Mouse (Mus musculus) heart, embryonic 15.5 days (tissue): ENCODE results near the gene Rasl10a. TPM values are rescaled to one million over a fixed set of nuclear protein-coding genes. Genes with fewer than 3 reads are reported as not detected.
A peak's percentile ranks its signal among the peaks of the same experiment; 100 is the strongest.

Experiments
- ATAC-seq: fragments of 200-750 bp; cut with Nextera tagmentation; replicated peaks from 2 replicates; pipeline ENCODE4 v1.8.0; 2017; ENCODE audit warnings: low read depth, moderate TSS enrichment; ENCODE audit not compliant: insufficient number of reproducible peaks, insufficient read depth, low FRiP score
- H3K27ac ChIP-seq: fragments of 300-500 bp; sonication (generic); 2 replicates; pipeline ENCODE4 v1.5.1; 2015; ENCODE audit warnings: mild to moderate bottlenecking, inconsistent platforms
- H3K27me3 ChIP-seq: fragments of 300-500 bp; sonication (generic); 2 replicates; pipeline ENCODE4 v1.6.1; 2015; ENCODE audit warnings: inconsistent platforms
- H3K36me3 ChIP-seq: fragments of 300-500 bp; sonication (generic); 2 replicates; pipeline ENCODE4 v1.6.1; 2015; ENCODE audit warnings: mild to moderate bottlenecking, inconsistent platforms
- H3K4me1 ChIP-seq: fragments of 300-500 bp; sonication (generic); replicated peaks from 2 replicates; pipeline ENCODE4 v1.6.1; 2015; ENCODE audit warnings: inconsistent platforms
- H3K4me2 ChIP-seq: fragments of 300-500 bp; sonication (generic); 2 replicates; pipeline ENCODE4 v1.6.1; 2015; ENCODE audit warnings: inconsistent platforms, mild to moderate bottlenecking, moderate library complexity
- H3K4me3 ChIP-seq: fragments of 300-500 bp; sonication (generic); 2 replicates; pipeline ENCODE4 v1.5.1; 2015; ENCODE audit warnings: mild to moderate bottlenecking, inconsistent platforms
- H3K9ac ChIP-seq: fragments of 300-500 bp; sonication (generic); 2 replicates; pipeline ENCODE4 v1.6.1; 2015; ENCODE audit warnings: mild to moderate bottlenecking, inconsistent platforms
- H3K9me3 ChIP-seq: fragments of 300-500 bp; sonication (generic); replicated peaks from 2 replicates; pipeline ENCODE4 v1.6.1; 2016; ENCODE audit warnings: inconsistent platforms
- WGBS: fragments of 180-500 bp; shearing (Covaris S2); methylation state at CpG from one replicate; pipeline ENCODE4 v1.1.7; 2015; ENCODE audit warnings: mixed read lengths; 5-methylcytosine and 5-hydroxymethylcytosine counted together
- polyA plus RNA-seq: library from polyadenylated mRNA; unstranded; fragments of >200 nt; fragmentation: Nextera tagmentation; extraction: Ambion mirVana; gene quantifications from 2 replicates; pipeline ENCODE4 v1.2.1, GENCODE M21; 2015

Rasl10a gene
- 0.96 and 1.1 TPM in 2 replicates for polyA plus RNA-seq

DNA sequence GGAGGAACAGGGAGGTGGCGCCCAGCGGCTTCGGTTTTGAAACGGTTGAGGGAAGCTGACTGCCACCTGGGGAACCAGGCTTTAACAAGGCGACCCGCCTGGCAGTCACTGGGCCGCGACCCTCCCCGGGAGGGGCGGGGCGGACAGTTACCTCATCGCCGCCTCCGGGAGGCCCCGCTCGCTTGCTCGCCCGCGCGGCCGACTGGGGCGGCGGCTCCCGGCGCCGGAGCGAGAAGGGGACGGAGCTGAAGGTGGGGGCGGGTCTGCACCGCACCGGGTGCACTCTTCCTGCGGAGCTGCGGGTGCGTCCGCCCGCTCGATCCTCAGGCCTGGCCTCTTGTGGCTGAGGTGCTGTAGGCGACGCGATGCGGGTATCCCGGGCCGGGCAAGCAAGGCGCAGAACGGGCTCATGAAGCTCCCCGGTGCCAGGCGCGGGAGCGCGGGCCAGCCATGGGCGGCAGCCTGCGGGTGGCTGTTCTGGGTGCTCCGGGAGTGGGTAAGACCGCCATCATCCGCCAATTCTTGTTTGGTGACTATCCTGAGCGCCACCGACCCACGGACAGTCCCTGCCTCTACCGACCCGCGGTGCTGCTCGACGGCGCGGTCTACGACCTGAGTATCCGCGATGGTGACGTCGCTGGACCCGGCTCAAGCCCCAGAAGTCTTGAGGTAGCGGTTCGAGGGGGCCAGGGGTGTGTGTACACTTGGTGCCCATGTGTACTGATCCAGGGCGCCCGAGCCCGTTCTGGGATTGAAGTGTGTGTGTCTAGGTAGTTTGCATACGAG is at the start of gene Rasl10a:
Rasl10a (plus strand) TSS at position 273 of the 786 bp plus-strand sequence.
- Histone ChIP-seq H3K9me3 (no peaks in the 10 kb centered on the region), H3K9ac (peak within 1 kb of the TSS; percentile 56), H3K27ac (no peak within 1 kb of the TSS), H3K4me2 (peak within 1 kb of the TSS; percentile 97), H3K36me3 (no peaks in the 10 kb centered on the region), H3K4me1 (peaks cover 46% of the 10 kb centered on the region), H3K4me3 (peak within 1 kb of the TSS; percentile 61), H3K27me3 (peaks cover 74% of the 10 kb centered on the region)
- WGBS: 3% methylated on average over 77 of the region's 77 CpGs
- 0 out of 2 replicates have a peak, but pooled peaks have one; percentile 1 for ATAC-seq

DNA sequence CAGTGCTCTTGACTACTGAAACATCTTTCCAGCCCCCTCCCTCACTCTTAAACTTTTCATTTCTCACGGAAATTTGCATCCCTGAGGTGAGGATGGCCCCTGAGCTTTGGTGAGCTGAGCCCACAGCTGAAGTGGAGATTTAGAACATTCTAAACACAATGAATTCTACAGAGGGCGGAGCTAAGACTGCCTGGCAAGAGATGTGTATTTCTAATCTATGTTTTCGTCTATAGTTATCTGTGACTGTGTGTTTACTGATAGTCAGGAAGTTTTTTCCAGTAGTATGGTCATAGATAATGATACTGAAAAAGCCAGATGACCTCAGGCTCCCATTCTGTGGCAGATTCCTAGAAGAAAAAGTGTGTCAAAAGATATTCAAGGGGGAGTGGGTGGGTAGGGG is 49.1 kb upstream of the Rasl10a start:
- WGBS: 53% methylated on average over 3 of the region's 3 CpGs
- no peak overlapping the region for H3K9ac ChIP-seq
- no peak overlapping the region for H3K4me3 ChIP-seq

DNA sequence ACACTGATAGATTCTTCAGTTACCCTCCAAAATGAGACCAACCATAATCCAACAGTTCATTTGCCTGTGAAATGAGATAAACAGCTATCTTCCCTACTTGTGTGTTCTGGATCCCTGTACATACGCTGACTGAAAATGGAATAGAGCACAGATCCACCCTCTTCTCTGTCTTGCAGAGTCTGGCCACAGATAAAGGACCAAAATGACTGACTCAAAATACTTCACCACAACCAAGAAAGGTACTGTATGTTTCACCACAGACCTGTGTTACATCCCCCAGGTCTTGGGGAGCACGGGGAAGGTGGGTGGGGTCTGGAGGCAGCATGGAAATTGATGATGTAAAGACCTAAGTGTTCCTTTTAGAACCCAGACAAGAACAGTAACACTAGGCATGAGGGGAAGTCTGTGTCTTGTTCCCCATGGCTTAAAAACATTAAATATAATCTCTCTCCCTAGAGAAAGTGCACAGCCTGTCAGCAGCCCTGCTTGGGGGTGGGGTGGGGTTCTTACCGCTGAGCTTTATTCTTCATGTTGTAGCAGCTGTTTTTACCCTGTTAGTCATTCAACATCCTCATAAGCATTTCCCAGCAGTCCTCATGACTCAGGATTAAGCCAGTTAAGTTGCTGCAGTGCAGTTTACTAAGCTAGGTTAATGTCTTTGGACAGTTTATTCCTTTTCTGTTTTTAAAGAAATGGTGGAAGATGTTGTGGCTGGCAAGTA is 48.4 kb upstream of the Rasl10a start:
- Histone ChIP-seq H3K9ac (no peak overlapping the region), H3K9me3 (no peaks in the 10 kb centered on the region), H3K4me1 (no peaks in the 10 kb centered on the region), H3K36me3 (peaks cover 19% of the 10 kb centered on the region; the same call in 1 of the 2 replicates), H3K4me3 (no peak overlapping the region), H3K27ac (no peak overlapping the region), H3K27me3 (no peaks in the 10 kb centered on the region), H3K4me2 (no peak overlapping the region)
- 68% methylated on average over 3 of the region's 3 CpGs for WGBS
- ATAC-seq: no peak

More for the DNA sequence above, 49.1 kb upstream of the Rasl10a start:
- peaks cover 13% of the 10 kb centered on the region; the same call in 1 of the 2 replicates for H3K36me3 ChIP-seq
- no peaks in the 10 kb centered on the region for H3K4me1 ChIP-seq
- no peaks in the 10 kb centered on the region for H3K27me3 ChIP-seq
- no peaks in the 10 kb centered on the region for H3K9me3 ChIP-seq
- H3K27ac ChIP-seq: no peak overlapping the region
- no peak overlapping the region for H3K4me2 ChIP-seq
- no peak for ATAC-seq

DNA sequence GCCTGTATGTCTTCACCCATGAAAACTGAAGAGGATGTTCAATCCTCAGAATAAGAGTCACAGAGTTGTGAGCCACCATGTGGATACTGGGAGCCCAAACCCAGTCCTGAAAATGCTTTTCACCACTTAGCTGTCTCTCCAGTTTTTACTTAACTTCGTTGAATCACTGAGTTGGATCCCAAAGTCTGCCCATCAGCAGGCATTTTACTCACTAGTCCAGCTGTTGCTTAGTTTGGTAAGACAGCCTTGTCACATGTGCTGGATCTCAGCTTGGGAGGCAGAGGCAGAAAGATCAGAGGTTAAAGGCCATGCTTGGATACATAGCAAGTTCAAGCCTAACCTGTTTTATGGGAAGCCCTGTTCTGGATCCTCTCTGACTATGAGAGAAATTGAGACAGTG is 47.7 kb upstream of the Rasl10a start:
- H3K36me3 ChIP-seq: peaks cover 24% of the 10 kb centered on the region; the same call in 1 of the 2 replicates
- no peaks in the 10 kb centered on the region for H3K9me3 ChIP-seq
- no peak overlapping the region for H3K4me2 ChIP-seq
- WGBS: 91% methylated on average over 1 of the region's 1 CpGs
- no peaks in the 10 kb centered on the region for H3K27me3 ChIP-seq
- no peak for ATAC-seq
- no peak overlapping the region for H3K4me3 ChIP-seq
- no peak overlapping the region for H3K9ac ChIP-seq
- no peaks in the 10 kb centered on the region for H3K4me1 ChIP-seq
- no peak overlapping the region for H3K27ac ChIP-seq

DNA sequence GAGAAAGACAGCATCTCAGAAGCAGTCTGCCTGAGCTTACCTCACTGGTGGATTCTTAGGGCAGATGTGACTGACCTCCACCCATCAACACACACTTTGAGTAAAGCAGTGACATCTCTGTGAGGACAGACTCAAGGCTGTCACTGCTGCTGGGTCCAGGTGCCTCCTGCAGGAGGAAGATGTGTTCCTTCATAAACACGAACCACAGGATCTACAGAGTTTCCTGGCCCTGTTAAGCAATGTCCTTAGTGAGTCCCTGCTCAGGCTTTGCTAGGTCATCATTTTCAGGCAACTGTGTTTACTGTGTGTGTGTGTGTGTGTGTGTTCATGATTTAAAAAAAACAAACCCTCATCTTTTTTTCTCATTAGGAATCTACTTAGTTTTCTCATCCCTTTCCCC is 46.4 kb upstream of the Rasl10a start:
- H3K4me1 ChIP-seq: no peaks in the 10 kb centered on the region
- H3K27me3 ChIP-seq: no peaks in the 10 kb centered on the region
- H3K27ac ChIP-seq: 0 out of 2 replicates have a peak overlapping the region, but pooled peaks have one; percentile 26
- no peak for ATAC-seq
- no peaks in the 10 kb centered on the region for H3K9me3 ChIP-seq
- H3K4me3 ChIP-seq: no peak overlapping the region
- no peak overlapping the region for H3K4me2 ChIP-seq
- no peak overlapping the region; the same call in 1 of the 2 replicates for H3K9ac ChIP-seq
- 71% methylated on average over 1 of the region's 1 CpGs for WGBS
- H3K36me3 ChIP-seq: peaks cover 35% of the 10 kb centered on the region; the same call in 1 of the 2 replicates

GRCm38 (mm10) chr11:5012213-5012715 is 45.7 kb upstream of the Rasl10a start:
- H3K36me3 ChIP-seq: peaks cover 35% of the 10 kb centered on the region
- WGBS: 72% methylated on average over 5 of the region's 5 CpGs
- H3K27ac ChIP-seq: peak overlapping the region; percentile 26

DNA sequence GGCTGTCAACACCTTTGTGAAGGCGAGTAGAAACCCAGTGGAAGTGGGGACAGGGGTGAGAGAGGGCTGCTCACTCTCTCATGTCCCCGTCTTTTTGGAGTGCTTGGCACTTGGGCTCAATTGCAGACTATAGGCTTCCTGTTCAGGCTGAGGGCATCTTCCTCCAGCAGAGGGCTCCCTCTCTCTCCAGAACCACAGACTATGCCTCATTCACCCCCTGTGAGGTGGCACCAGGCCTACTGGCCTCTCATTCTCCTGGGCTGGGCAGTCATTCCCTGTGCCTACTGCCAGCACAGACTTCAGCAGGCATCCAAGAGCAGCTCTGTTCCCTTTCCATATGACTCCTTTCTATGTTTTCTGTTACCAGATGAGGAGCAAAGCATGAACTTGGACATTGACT is 42.2 kb upstream of the Rasl10a start:
- Histone ChIP-seq H3K9ac (no peak overlapping the region), H3K4me2 (no peak overlapping the region), H3K4me3 (no peak overlapping the region), H3K9me3 (no peaks in the 10 kb centered on the region), H3K4me1 (no peaks in the 10 kb centered on the region), H3K36me3 (peaks cover 58% of the 10 kb centered on the region), H3K27ac (no peak overlapping the region), H3K27me3 (no peaks in the 10 kb centered on the region)
- 35% methylated on average over 2 of the region's 2 CpGs for WGBS
- no peak for ATAC-seq

More at GRCm38 (mm10) chr11:5012213-5012715, 45.7 kb upstream of the Rasl10a start:
- Histone ChIP-seq H3K4me2 (no peak overlapping the region), H3K27me3 (no peaks in the 10 kb centered on the region), H3K9me3 (no peaks in the 10 kb centered on the region), H3K4me1 (no peaks in the 10 kb centered on the region), H3K9ac (no peak overlapping the region), H3K4me3 (no peak overlapping the region)
- no peak for ATAC-seq

GRCm38 (mm10) chr11:5016286-5016685 is 41.6 kb upstream of the Rasl10a start:
- Histone ChIP-seq H3K4me3 (no peak overlapping the region), H3K27me3 (no peaks in the 10 kb centered on the region), H3K4me2 (no peak overlapping the region), H3K27ac (no peak overlapping the region), H3K9ac (no peak overlapping the region), H3K9me3 (no peaks in the 10 kb centered on the region), H3K36me3 (peaks cover 57% of the 10 kb centered on the region), H3K4me1 (no peaks in the 10 kb centered on the region)
- 90% methylated on average over 5 of the region's 5 CpGs for WGBS
- ATAC-seq: no peak

GRCm38 (mm10) chr11:5017506-5017905 is 40.4 kb upstream of the Rasl10a start:
- no peaks in the 10 kb centered on the region for H3K27me3 ChIP-seq
- H3K36me3 ChIP-seq: peaks cover 61% of the 10 kb centered on the region
- no peak overlapping the region for H3K4me2 ChIP-seq
- H3K4me1 ChIP-seq: no peaks in the 10 kb centered on the region
- no peak overlapping the region for H3K4me3 ChIP-seq
- no peak overlapping the region for H3K27ac ChIP-seq
- no peaks in the 10 kb centered on the region for H3K9me3 ChIP-seq
- WGBS: 54% methylated on average over 6 of the region's 6 CpGs
- H3K9ac ChIP-seq: no peak overlapping the region
- no peak for ATAC-seq

- Histone ChIP-seq H3K4me2 (no peak overlapping the region), H3K36me3 (peaks cover 64% of the 10 kb centered on the region), H3K4me3 (no peak overlapping the region), H3K27me3 (no peaks in the 10 kb centered on the region), H3K27ac (no peak overlapping the region), H3K4me1 (no peaks in the 10 kb centered on the region), H3K9ac (no peak overlapping the region), H3K9me3 (no peaks in the 10 kb centered on the region)
- ATAC-seq: no peak
- 94% methylated on average over 1 of the region's 1 CpGs for WGBS
Measured at GRCm38 (mm10) chr11:5025108-5025507, 32.8 kb upstream of the Rasl10a start.

GRCm38 (mm10) chr11:5028228-5028627 is 29.7 kb upstream of the Rasl10a start:
- Histone ChIP-seq H3K4me2 (no peak overlapping the region), H3K4me1 (peaks cover 6% of the 10 kb centered on the region), H3K4me3 (no peak overlapping the region), H3K27me3 (no peaks in the 10 kb centered on the region), H3K9ac (no peak overlapping the region), H3K9me3 (no peaks in the 10 kb centered on the region), H3K36me3 (peaks cover 76% of the 10 kb centered on the region), H3K27ac (no peak overlapping the region)
- ATAC-seq: no peak
- WGBS: 95% methylated on average over 7 of the region's 7 CpGs
